Mouse (Mus musculus) erythroblast, embryonic 14.5 days (primary cell): ENCODE measurements around the gene Chst15. TPM values are rescaled to one million over a fixed set of nuclear protein-coding genes. Genes with fewer than 3 reads are reported as not detected.

Experiments
- H3K27me3 ChIP-seq: 2 replicates; pipeline ENCODE4 v1.6.1; 2012; ENCODE audit warnings: inconsistent platforms; ENCODE audit not compliant: control insufficient read depth
- H3K36me3 ChIP-seq: 2 replicates; pipeline ENCODE4 v1.6.1; 2012; ENCODE audit warnings: mild to moderate bottlenecking, inconsistent platforms; ENCODE audit not compliant: control insufficient read depth
- H3K4me1 ChIP-seq: 2 replicates; pipeline ENCODE4 v1.6.1; 2012; ENCODE audit warnings: inconsistent platforms; ENCODE audit not compliant: control insufficient read depth
- H3K4me3 ChIP-seq: replicated peaks from 2 replicates; pipeline ENCODE3; 2012; ENCODE audit warnings: moderate library complexity, mild to moderate bottlenecking, inconsistent platforms
- H3K9me3 ChIP-seq: 2 replicates; pipeline ENCODE4 v1.6.1; 2012; ENCODE audit warnings: low read length, inconsistent platforms, mixed read lengths; ENCODE audit not compliant: control insufficient read depth
- GATA1 ChIP-seq: IDR thresholded peaks from 2 replicates; pipeline ENCODE4 v1.6.1; 2012; ENCODE audit warnings: low read length, inconsistent platforms, mixed read lengths
- TAL1 ChIP-seq: IDR thresholded peaks from 3 replicates; pipeline ENCODE4 v1.6.1; 2012; ENCODE audit warnings: low read length, inconsistent platforms, mixed read lengths
- polyA plus RNA-seq: library from polyadenylated mRNA; stranded (reverse); fragments of >175 nt; gene quantifications from 2 replicates; pipeline ENCODE4 v1.2.3, GENCODE M21; 2012

Chst15 gene
- polyA plus RNA-seq, 1 experiment, result 0.05 TPM

DNA sequence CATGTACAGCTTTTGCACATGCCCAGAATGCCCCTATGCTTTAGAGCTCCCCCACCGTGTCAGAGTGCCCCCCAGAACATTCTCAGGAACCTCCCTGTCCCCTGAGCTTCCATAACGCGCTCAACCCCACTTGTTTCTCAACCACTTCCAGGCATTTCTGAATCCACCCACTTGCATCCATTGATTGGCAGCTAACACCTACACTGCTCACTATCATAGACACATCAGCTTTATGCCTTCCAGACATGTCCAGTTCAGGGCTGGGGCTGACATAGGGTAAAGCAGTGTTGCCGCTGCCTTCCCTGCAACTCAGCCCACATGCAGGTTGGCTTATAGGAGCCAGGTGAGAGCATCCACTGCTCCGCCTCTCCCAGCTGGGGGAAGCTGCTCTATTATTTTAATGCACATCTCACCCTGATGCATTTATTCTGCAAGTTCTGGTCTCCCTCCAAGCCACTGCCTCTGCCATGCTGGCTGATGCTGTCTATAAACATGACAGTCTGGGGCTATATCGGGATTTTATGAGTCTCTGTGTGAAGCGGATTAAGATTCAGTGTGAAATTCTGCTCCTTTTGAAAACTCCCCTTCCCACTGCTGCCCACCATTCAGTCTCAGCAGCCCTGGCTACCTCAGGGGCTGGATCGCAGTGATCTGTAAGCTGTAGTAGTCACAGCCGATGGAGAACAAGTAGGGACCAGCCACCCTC lies 107.9 kb downstream of the Chst15 start:
- TF ChIP-seq TAL1 (no peak), GATA1 (no peak)

DNA sequence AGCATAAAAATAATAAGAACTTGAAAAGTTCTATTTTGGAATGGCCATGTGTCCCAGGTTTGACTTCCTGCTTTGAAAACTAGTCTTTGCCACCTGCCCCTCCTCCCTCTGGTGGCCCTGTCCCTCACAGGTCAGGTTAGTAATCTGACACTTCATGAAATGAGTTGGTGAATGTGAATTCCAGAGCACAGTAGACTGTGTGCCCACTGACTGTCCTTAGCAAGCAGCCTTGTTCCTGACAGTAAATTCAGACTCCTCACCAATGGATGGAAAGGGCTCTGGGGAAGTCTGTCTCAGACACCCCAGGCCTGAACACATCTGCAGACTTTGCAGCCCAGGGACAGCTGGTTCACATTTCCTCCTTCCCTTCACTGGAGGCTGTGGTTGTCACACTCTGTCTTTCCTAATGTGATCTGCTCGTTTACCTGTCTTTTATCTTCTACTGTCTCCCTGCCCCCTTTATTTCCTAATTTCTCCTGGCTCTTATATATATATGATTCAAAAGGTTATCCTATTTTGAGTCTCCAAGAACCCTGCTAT lies 112.9 kb downstream of the Chst15 start:
- Histone ChIP-seq H3K4me1 (no peaks in the 10 kb centered on the region), H3K27me3 (no peaks in the 10 kb centered on the region), H3K9me3 (no peaks in the 10 kb centered on the region), H3K36me3 (no peaks in the 10 kb centered on the region), H3K4me3 (no peak overlapping the region)
- TF ChIP-seq GATA1 (no peak), TAL1 (no peak)

More for the DNA sequence above, 107.9 kb downstream of the Chst15 start:
- Histone ChIP-seq H3K9me3 (no peaks in the 10 kb centered on the region), H3K36me3 (no peaks in the 10 kb centered on the region), H3K4me3 (no peak overlapping the region), H3K4me1 (no peaks in the 10 kb centered on the region), H3K27me3 (no peaks in the 10 kb centered on the region)

DNA sequence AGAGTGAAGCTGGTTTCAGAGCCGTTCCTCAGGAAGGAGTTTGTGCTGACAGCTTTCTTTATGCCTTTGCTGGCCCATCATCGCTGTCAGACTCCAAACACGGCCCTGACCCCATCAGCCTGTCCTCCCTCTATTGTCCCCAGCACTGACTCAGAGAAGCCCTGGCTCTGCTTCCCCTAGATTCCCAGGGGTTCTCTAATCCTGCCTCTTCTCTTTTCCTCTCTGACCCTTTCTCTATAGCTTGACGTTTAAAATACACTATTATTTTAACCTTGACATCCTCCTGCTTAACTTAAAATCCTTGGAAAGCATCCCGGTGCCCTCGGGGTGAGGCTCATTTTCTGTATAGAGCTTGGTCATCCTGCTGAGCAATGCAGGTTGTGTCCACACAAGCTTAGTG lies 117.3 kb downstream of the Chst15 start:
- no peak for TF ChIP-seq TAL1
- no peak for TF ChIP-seq GATA1
- no peaks in the 10 kb centered on the region for H3K4me1 ChIP-seq
- H3K4me3 ChIP-seq, result no peak overlapping the region
- H3K9me3 ChIP-seq, result no peaks in the 10 kb centered on the region
- no peaks in the 10 kb centered on the region for H3K36me3 ChIP-seq
- H3K27me3 ChIP-seq, result no peaks in the 10 kb centered on the region

DNA sequence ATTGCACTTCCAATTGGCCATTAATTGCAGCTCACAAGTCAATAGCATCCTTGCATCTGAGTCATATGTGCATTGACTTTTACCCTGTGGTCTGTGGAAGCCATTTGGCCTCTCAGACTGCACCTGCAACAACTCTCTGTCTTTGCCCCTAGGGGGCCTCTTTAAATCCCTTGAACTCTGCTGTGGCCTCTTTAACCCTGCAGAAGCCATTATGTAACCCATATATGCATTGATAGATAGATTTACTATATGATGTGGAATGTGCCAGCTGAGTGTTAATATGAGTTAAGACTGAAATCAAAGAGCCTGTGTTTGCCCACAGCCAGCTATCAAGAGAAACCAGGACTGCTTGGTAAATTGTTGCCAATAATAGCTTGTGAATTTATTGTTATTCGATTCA lies 118.2 kb downstream of the Chst15 start:
- Histone ChIP-seq H3K9me3 (no peaks in the 10 kb centered on the region), H3K36me3 (no peaks in the 10 kb centered on the region), H3K4me3 (no peak overlapping the region), H3K4me1 (no peaks in the 10 kb centered on the region), H3K27me3 (no peaks in the 10 kb centered on the region)
- TF ChIP-seq GATA1 (no peak), TAL1 (no peak)

DNA sequence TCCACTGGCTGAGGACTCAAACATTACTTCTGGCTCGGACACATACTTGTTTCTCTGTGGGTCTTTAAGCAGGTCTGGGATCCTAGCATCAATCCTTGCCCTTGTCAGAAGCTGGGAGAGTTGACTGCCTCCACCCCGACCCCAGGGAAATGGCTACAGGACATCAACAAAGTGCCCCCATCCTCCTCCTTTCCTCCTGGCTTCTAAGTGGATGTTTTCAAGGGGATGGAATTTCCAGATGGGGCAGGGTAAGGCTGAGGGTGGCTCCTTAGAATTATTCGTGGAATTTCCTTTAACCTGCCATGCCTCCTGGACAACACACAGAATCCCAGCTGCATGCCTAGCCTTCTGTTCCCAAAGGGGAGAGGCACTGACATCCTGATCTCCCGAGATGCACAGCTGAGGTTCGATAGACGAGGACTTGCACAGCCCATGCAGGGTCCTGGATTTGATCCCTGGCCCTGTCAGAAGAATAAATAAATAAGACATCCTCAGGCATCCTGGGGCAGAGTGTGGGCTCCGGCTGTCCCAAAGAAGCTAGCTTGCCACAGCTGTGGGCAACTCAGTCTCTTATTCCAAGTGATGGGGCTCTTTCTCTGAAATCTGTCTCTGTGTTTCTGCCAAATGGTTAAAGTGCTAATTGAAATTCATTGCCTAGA lies 119.1 kb downstream of the Chst15 start:
- no peak overlapping the region for H3K4me3 ChIP-seq
- no peaks in the 10 kb centered on the region for H3K36me3 ChIP-seq
- H3K27me3 ChIP-seq, result no peaks in the 10 kb centered on the region
- no peaks in the 10 kb centered on the region for H3K4me1 ChIP-seq
- TF ChIP-seq GATA1 (no peak), TAL1 (no peak)
- no peaks in the 10 kb centered on the region for H3K9me3 ChIP-seq

DNA sequence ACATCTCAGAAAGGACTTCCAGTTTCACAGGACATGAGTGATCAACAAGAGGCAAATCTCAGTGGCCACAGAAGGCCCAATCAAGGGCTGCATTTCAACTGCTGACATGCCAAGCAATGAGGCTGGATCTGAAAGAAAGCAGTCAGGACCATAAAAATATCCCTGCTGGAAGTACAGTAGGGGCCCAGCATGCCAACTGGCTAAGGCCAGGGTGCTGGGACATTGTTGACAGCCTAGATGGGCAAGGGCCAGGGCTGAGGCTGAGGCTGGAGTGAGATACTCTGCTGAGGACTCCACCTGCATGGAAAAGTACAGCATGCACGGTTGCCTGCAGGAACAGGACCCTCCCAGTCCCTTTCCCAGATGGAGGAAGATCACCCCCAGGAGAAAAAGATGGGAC lies 120.4 kb downstream of the Chst15 start:
- no peak for TF ChIP-seq GATA1
- TF ChIP-seq TAL1, result no peak
- Histone ChIP-seq H3K27me3 (no peaks in the 10 kb centered on the region), H3K4me1 (no peaks in the 10 kb centered on the region), H3K36me3 (no peaks in the 10 kb centered on the region), H3K4me3 (no peak overlapping the region), H3K9me3 (no peaks in the 10 kb centered on the region)

DNA sequence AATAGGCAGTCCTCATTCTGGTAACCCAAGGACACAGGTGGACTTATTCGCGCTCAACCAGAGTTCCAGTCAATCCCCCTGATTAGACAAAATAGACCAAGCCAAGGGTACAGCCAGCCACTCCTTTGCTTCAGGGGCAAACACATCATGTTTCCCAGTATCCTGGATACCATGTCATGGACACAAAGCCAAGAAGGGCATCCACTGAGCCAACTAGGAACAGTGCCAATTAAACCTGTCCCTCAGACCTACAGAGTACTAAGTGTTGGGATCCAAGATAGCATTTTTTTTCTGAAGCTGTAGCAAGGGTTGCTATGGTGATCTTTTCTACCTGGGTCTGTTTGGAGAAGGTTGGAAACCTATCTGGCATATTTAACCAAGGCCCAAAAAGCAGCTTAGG lies 123.4 kb downstream of the Chst15 start:
- Histone ChIP-seq H3K4me3 (no peak overlapping the region), H3K9me3 (no peaks in the 10 kb centered on the region), H3K4me1 (no peaks in the 10 kb centered on the region), H3K36me3 (no peaks in the 10 kb centered on the region), H3K27me3 (no peaks in the 10 kb centered on the region)
- TF ChIP-seq TAL1 (no peak), GATA1 (no peak)

DNA sequence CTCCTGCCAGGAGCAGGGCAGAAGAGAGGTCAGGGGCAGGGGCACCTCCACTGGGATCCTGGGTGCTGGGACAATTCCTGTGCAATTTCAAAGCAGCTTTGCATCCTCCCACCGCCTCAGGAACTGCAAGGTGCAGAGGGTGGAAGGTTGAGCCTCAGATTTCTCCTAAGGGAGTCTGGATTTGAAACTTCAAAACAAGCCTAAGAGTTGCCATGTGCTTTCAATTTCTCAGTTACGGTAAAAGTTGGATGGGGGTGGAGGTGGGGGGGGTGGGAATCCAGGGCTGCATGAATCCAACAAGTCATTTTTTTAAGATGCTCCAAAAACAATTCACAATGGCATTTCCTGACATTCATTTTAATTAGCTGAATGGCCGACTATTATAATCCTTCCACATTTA lies 129.6 kb downstream of the Chst15 start:
- H3K9me3 ChIP-seq, result no peaks in the 10 kb centered on the region
- no peaks in the 10 kb centered on the region for H3K4me1 ChIP-seq
- no peaks in the 10 kb centered on the region for H3K36me3 ChIP-seq
- no peak overlapping the region for H3K4me3 ChIP-seq
- no peaks in the 10 kb centered on the region for H3K27me3 ChIP-seq
- no peak for TF ChIP-seq TAL1
- TF ChIP-seq GATA1, result no peak

Other genes starting within 250 kb of the Chst15 start
- not detected in 2 replicates for gene Cpxm2, start 162.5 kb downstream of the Chst15 start, polyA plus RNA-seq